Mouse (Mus musculus) thymus, postnatal 14 days (tissue): ENCODE measurements around the gene Dusp16.
"Not testable (repeated sequence)": the region's sequence is repeated elsewhere in the genome, so short reads cannot be mapped to it uniquely, and the experiment has no call there.

Source experiments
- DNase-seq: peaks from one replicate; pipeline ENCODE4 v3.0.0; 2021

The Dusp16 gene

DNA sequence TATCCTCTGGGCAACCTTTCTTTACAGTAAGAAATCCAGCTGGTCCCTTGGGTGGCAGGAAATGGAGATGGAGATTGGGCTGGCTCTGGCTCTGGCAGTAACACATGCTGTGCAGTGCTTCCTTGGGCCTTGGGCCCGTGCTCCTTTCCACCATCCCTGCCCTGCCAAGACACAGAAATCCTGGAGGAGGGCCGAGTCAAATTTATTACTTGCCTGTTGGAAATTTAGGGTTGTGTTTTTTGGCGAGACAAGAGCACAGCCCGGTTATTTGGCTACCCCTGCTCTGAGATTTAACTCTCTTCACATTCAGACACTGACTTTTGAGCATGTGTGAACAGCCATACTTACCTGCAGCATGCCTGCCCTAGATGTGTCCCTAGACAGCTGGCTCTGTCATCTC, 96.3 kb downstream of the Dusp16 start:
- DNase-seq, result no peak

DNA sequence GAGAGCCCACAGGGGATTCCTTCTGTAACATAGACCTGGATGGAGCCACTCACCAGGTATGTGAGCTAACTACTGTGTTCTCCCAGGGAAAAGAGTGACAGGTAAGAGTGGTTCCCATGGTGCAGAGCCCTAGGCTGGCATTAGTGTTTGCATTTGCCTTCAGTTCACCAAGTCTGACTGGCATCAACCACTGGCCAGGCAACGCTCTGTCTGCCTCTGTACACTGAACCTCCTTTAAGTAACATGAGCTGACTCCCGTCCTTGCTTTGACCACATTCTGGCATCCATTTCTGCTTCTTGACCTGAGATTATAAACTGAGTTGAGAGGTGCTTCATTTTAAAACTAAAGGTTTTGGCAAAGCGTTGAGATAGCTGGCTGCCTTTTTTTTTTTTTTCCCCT, 96.8 kb downstream of the Dusp16 start:
- DNase-seq, result no peak

- DNase-seq, result no peak
Measured at GRCm38 (mm10) chr6:134694988-134695387, 97.4 kb downstream of the Dusp16 start.

- DNase-seq, result no peak
Measured at GRCm38 (mm10) chr6:134694498-134694897, 97.9 kb downstream of the Dusp16 start.

DNA sequence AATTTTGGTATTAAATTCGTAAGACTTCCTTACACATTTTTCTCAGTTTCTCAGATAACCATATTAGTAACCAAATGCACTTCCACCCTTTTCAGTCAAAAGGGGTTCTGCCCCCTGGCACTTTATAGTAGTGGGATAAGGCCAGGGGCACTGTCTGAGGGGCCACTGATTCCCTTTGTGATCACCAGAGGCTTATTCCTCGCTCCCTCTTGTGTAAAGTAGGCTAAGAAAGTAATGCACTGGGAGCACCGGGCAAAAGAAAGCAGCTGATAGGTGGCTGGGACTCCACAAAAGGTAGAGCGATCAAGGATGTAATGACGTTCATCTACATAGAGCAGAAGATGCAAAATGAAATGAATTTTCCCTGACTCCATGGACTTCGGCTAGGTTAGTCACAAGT, 106.9 kb downstream of the Dusp16 start:
- DNase-seq, result no peak

DNA sequence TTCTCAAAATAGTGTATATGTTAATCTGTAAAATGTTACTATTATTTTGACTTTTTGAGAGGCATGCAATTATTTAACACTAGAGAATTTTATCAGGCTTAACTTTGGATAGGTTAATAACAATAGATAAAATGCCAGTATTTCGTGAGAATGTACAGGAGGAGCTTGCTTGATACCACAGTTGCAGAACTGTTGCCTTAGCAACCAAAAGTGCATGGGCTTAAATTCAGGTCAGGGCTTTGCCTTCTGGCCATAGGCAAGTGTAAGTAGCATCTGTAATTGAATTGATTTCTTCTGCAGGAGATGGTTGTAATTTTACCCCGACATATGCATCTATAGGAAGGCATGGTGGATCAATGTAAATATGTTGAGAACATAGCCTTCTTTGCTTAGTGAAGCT, 107.4 kb downstream of the Dusp16 start:
- no peak for DNase-seq

DNA sequence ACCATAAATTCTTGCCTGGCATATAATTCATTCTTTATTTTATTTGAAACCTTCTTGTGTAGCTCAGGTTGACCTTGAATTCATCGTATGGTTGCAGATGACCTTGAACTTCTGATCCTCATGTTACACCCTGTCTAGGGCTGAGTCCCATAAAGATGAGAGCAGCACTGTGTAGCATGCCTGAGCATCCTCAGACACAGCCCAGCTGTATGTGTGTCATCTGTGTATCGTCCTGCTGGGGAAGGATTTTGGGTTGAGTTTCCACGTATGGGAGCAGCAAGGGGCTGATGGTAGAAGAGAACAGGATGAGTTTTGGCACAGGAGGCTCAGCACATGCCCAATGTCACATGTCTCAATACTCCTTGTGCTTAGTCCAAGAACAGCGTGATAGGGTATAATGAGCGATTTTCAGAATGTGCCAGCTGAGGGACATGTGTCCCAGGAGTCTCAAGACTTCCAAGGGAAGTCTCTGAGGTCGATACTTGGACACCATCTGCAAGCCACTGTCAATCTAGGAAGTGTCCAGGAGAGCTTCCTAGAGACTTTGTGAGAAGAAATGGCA, 108.0 kb downstream of the Dusp16 start:
- no peak for DNase-seq

DNA sequence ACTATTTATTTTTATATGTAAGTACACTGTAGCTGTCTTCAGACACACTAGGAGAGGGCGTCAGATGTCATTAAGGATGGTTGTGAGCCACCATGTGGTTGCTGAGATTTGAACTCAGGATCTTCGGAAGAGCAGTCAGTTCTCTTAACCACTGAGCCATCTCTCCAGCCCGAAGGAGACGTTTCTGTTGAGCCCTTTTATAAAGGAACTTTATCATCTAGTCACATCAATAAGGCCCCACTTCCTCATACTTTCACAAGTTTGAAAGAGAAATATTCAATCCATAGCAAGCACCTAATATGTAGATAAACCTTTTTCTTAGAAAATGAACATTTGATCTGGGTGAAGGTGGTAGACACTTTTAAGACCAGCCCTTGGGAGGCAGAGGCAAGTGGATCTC, 113.1 kb downstream of the Dusp16 start:
- DNase-seq, result not testable (repeated sequence)

DNA sequence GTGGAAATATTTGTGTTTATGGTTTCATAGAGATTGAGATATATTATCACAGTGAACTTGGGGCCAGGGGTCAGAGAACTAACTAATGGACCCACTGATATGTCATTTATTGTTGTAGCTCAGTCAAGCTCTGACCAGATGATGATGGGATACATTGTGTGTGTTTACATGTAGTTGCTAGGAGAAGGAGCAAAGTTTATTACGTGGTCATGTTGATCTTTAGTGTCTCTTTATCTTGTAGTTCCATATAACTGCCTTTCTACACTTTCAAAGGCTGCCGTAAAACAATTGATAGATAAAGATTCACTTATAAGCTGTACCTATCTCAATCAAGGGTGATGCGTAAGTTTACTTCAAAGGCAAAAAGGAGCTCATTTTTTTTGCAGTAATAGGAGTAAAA, 114.4 kb downstream of the Dusp16 start:
- DNase-seq, result no peak

DNA sequence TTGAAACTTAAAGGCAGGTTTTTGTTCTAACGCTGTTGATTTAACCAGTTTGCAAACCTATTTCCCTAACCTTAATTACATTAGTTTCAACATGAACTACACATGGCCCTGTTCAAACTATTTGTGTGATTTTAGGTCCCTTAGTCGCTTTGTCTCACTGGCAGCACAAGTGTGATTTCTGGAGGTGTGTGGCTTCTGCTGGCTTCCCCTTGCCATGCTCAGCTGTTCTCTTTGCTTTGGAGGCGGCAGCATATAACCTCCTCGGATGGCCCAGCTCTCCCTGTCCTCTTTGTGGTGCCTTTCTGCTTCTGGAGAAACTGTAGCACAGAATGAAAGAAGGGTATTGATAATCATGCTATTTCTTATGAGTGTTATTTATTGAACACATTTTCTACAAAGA, 114.9 kb downstream of the Dusp16 start:
- no peak for DNase-seq

DNA sequence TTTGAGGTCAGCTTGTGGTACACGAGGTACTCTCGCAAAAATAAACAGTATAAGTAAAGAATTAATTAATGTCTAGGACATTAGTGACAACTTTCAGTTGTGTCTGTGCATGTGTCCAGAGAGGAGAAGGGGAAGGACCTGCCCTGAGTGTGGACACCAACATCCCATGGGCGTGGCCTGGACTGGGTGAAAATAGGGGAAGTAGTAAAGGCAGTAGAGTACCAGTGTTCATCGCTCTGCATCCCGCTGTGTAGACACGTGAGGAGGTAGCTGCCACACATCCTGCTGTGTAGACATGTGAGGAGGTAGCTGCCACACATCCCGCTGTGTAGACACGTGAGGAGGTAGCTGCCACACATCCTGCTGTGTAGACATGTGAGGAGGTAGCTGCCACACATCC, 118.7 kb downstream of the Dusp16 start:
- DNase-seq, result not testable (repeated sequence)

DNA sequence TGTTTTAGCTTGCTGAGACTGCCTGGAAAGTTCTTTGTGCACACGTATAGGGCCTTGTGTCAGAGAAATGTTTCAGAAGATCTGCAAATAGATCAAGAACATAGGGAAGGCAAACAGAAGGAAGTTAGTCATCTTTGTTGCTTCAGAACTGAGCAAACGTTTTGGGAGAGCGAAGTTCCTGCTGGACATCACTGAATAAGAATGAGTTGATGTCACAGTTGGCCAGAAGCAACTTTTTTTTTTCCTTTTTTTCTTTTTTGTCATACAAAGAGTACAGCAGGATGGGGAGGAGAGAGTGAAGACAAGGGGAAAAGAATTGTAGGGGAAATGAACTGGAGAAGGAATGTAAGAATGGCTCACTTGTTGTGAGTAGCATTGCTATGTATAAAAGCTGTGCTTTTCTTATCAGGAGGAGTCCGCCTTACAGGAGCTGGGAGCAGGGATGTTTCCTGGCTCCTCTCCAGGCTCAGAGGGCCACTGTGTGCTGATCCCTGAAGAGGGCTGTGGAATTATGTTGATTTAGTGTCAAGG, 121.5 kb downstream of the Dusp16 start:
- no peak for DNase-seq

- DNase-seq, result no peak
Measured at GRCm38 (mm10) chr6:134669179-134669865, 123.1 kb downstream of the Dusp16 start.

GRCm38 (mm10) chr6:134668519-134668918, 123.9 kb downstream of the Dusp16 start:
- DNase-seq, result no peak

DNA sequence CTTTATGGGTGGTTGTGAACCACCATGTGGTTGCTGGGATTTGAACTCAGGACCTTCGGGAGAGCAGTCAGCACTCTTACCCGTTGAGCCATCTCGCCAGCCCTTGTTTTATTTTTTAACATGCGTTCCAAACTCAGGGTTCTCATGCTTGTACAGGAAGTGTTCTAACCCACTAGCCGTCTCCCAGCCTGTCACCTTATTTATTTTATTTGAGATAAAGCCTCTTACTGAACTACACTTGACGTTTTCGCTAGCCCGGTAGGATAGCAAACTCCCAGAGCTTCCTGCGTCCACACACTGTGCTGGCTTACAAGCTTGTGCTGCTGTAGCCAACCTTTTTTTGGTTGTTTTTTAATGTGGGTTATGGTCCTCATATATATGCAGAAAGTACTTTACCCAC, 126.6 kb downstream of the Dusp16 start:
- no peak for DNase-seq
